Mouse (Mus musculus): ENCODE results near the gene Bahcc1. TPM values are rescaled to one million over a fixed set of nuclear protein-coding genes. Genes with fewer than 3 reads are reported as not detected.

The Bahcc1 gene
- polyA plus RNA-seq, 1 experiment from 2014 or later = 24.9 TPM

- 38% methylated on average over 13 of the region's 13 CpGs for WGBS
- Histone ChIP-seq H3K9ac (ENCODE audit: low read length) (peak overlapping the region; percentile 17; the same call in 1 of the 2 replicates), H3K4me3 (ENCODE audit: low read depth, low read length) (no peak overlapping the region), H3K4me2 (ENCODE audit: low read depth, severe bottlenecking) (peak overlapping the region; percentile 4; the same call in 1 of the 2 replicates), H3K4me1 (ENCODE audit: control insufficient read depth, insufficient read depth, low read length) (peaks cover 34% of the 10 kb centered on the region), H3K27me3 (ENCODE audit: control insufficient read depth, insufficient read depth, low read length) (no peaks in the 10 kb centered on the region), H3K27ac (replicated peaks; ENCODE audit: low read depth, low read length) (peak overlapping the region; percentile 61), H3K36me3 (ENCODE audit: control insufficient read depth, insufficient read depth, low read length) (no peaks in the 10 kb centered on the region), H3K9me3 (ENCODE audit: control insufficient read depth, low read length) (no peaks in the 10 kb centered on the region)
- 0 out of 2 replicates have a peak, but pooled peaks have one; percentile 42 for ATAC-seq (ENCODE audit: insufficient number of reproducible peaks, low FRiP score, low TSS enrichment, low read depth)
- DNase-seq (ENCODE audit: low spot score) = peak; percentile 48
Measured at GRCm38 (mm10) chr11:120296305-120297144, 63.8 kb downstream of the Bahcc1 start.

- DNase-seq (ENCODE audit: low spot score) (no peak), ATAC-seq (ENCODE audit: insufficient number of reproducible peaks, low FRiP score, low TSS enrichment, low read depth) (no peak)
- no peaks in the 10 kb centered on the region for H3K9me3 ChIP-seq (ENCODE audit: control insufficient read depth, low read length)
- H3K36me3 ChIP-seq (ENCODE audit: control insufficient read depth, insufficient read depth, low read length) = no peaks in the 10 kb centered on the region
- H3K4me3 ChIP-seq (ENCODE audit: low read depth, low read length) = no peak overlapping the region
- H3K27me3 ChIP-seq (ENCODE audit: control insufficient read depth, insufficient read depth, low read length) = no peaks in the 10 kb centered on the region
- H3K27ac ChIP-seq (replicated peaks; ENCODE audit: low read depth, low read length) = no peak overlapping the region
- WGBS = 78% methylated on average over 7 of the region's 7 CpGs
- H3K9ac ChIP-seq (ENCODE audit: low read length) = no peak overlapping the region
- H3K4me1 ChIP-seq (ENCODE audit: control insufficient read depth, insufficient read depth, low read length) = peaks cover 36% of the 10 kb centered on the region
- H3K4me2 ChIP-seq (ENCODE audit: low read depth, severe bottlenecking) = no peak overlapping the region
Measured at GRCm38 (mm10) chr11:120297767-120298166, 65.0 kb downstream of the Bahcc1 start.

GRCm38 (mm10) chr11:120298441-120299141 lies 65.8 kb downstream of the Bahcc1 start:
- H3K4me1 ChIP-seq (ENCODE audit: control insufficient read depth, insufficient read depth, low read length) = peaks cover 35% of the 10 kb centered on the region

GRCm38 (mm10) chr11:120299484-120299883 lies 66.7 kb downstream of the Bahcc1 start:
- Histone ChIP-seq H3K9me3 (ENCODE audit: control insufficient read depth, low read length) (no peaks in the 10 kb centered on the region), H3K9ac (ENCODE audit: low read length) (0 out of 2 replicates have a peak overlapping the region, but pooled peaks have one; percentile 22), H3K4me1 (ENCODE audit: control insufficient read depth, insufficient read depth, low read length) (peaks cover 42% of the 10 kb centered on the region), H3K27me3 (ENCODE audit: control insufficient read depth, insufficient read depth, low read length) (no peaks in the 10 kb centered on the region), H3K4me2 (ENCODE audit: low read depth, severe bottlenecking) (no peak overlapping the region), H3K36me3 (ENCODE audit: control insufficient read depth, insufficient read depth, low read length) (no peaks in the 10 kb centered on the region), H3K27ac (replicated peaks; ENCODE audit: low read depth, low read length) (no peak overlapping the region), H3K4me3 (ENCODE audit: low read depth, low read length) (no peak overlapping the region)
- DNase-seq (ENCODE audit: low spot score) (no peak), ATAC-seq (ENCODE audit: insufficient number of reproducible peaks, low FRiP score, low TSS enrichment, low read depth) (no peak)
- 73% methylated on average over 5 of the region's 5 CpGs for WGBS

More at GRCm38 (mm10) chr11:120298441-120299141, 65.8 kb downstream of the Bahcc1 start:
- H3K9me3 ChIP-seq (ENCODE audit: control insufficient read depth, low read length) = no peaks in the 10 kb centered on the region
- no peak overlapping the region for H3K4me3 ChIP-seq (ENCODE audit: low read depth, low read length)
- ATAC-seq (ENCODE audit: insufficient number of reproducible peaks, low FRiP score, low TSS enrichment, low read depth) = no peak
- H3K27ac ChIP-seq (replicated peaks; ENCODE audit: low read depth, low read length) = no peak overlapping the region
- 82% methylated on average over 4 of the region's 4 CpGs for WGBS
- H3K36me3 ChIP-seq (ENCODE audit: control insufficient read depth, insufficient read depth, low read length) = no peaks in the 10 kb centered on the region
- no peak overlapping the region for H3K9ac ChIP-seq (ENCODE audit: low read length)
- H3K4me2 ChIP-seq (ENCODE audit: low read depth, severe bottlenecking) = no peak overlapping the region
- H3K27me3 ChIP-seq (ENCODE audit: control insufficient read depth, insufficient read depth, low read length) = no peaks in the 10 kb centered on the region
- DNase-seq (ENCODE audit: low spot score) = no peak

GRCm38 (mm10) chr11:120303119-120303518 lies 70.4 kb downstream of the Bahcc1 start:
- no peaks in the 10 kb centered on the region for H3K9me3 ChIP-seq (ENCODE audit: control insufficient read depth, low read length)
- H3K4me3 ChIP-seq (ENCODE audit: low read depth, low read length) = no peak overlapping the region
- no peak for DNase-seq (ENCODE audit: low spot score)
- no peak overlapping the region for H3K27ac ChIP-seq (replicated peaks; ENCODE audit: low read depth, low read length)
- H3K4me2 ChIP-seq (ENCODE audit: low read depth, severe bottlenecking) = no peak overlapping the region
- no peak for ATAC-seq (ENCODE audit: insufficient number of reproducible peaks, low FRiP score, low TSS enrichment, low read depth)
- H3K9ac ChIP-seq (ENCODE audit: low read length) = peak overlapping the region; percentile 3; the same call in 1 of the 2 replicates
- 69% methylated on average over 9 of the region's 9 CpGs for WGBS
- H3K4me1 ChIP-seq (ENCODE audit: control insufficient read depth, insufficient read depth, low read length) = peaks cover 44% of the 10 kb centered on the region
- no peaks in the 10 kb centered on the region for H3K27me3 ChIP-seq (ENCODE audit: control insufficient read depth, insufficient read depth, low read length)
- no peaks in the 10 kb centered on the region for H3K36me3 ChIP-seq (ENCODE audit: control insufficient read depth, insufficient read depth, low read length)

GRCm38 (mm10) chr11:120303559-120304349 lies 71.0 kb downstream of the Bahcc1 start:
- peak overlapping the region; percentile 76; the same call in 1 of the 2 replicates for H3K4me2 ChIP-seq (ENCODE audit: low read depth, severe bottlenecking)
- 86% methylated on average over 21 of the region's 21 CpGs for WGBS
- H3K4me1 ChIP-seq (ENCODE audit: control insufficient read depth, insufficient read depth, low read length) = peaks cover 48% of the 10 kb centered on the region
- H3K9me3 ChIP-seq (ENCODE audit: control insufficient read depth, low read length) = no peaks in the 10 kb centered on the region
- H3K27ac ChIP-seq (replicated peaks; ENCODE audit: low read depth, low read length) = no peak overlapping the region
- no peak overlapping the region for H3K4me3 ChIP-seq (ENCODE audit: low read depth, low read length)
- H3K27me3 ChIP-seq (ENCODE audit: control insufficient read depth, insufficient read depth, low read length) = no peaks in the 10 kb centered on the region
- no peaks in the 10 kb centered on the region for H3K36me3 ChIP-seq (ENCODE audit: control insufficient read depth, insufficient read depth, low read length)
- DNase-seq (ENCODE audit: low spot score) (no peak), ATAC-seq (ENCODE audit: insufficient number of reproducible peaks, low FRiP score, low TSS enrichment, low read depth) (no peak)
- peak overlapping the region; percentile 3; the same call in 1 of the 2 replicates for H3K9ac ChIP-seq (ENCODE audit: low read length)

- Histone ChIP-seq H3K4me1 (ENCODE audit: control insufficient read depth, insufficient read depth, low read length) (peaks cover 50% of the 10 kb centered on the region), H3K27ac (replicated peaks; ENCODE audit: low read depth, low read length) (peak overlapping the region; percentile 65; the same call in 1 of the 2 replicates), H3K9me3 (ENCODE audit: control insufficient read depth, low read length) (no peaks in the 10 kb centered on the region), H3K27me3 (ENCODE audit: control insufficient read depth, insufficient read depth, low read length) (no peaks in the 10 kb centered on the region), H3K9ac (ENCODE audit: low read length) (peak overlapping the region; percentile 80; the same call in 1 of the 2 replicates), H3K4me2 (ENCODE audit: low read depth, severe bottlenecking) (peak overlapping the region; percentile 76; the same call in 1 of the 2 replicates), H3K4me3 (ENCODE audit: low read depth, low read length) (no peak overlapping the region; the same call in 1 of the 2 replicates), H3K36me3 (ENCODE audit: control insufficient read depth, insufficient read depth, low read length) (no peaks in the 10 kb centered on the region)
- ATAC-seq (ENCODE audit: insufficient number of reproducible peaks, low FRiP score, low TSS enrichment, low read depth) (no peak), DNase-seq (ENCODE audit: low spot score) (no peak)
- WGBS = 33% methylated on average over 5 of the region's 5 CpGs
Measured at GRCm38 (mm10) chr11:120304350-120304694, 71.6 kb downstream of the Bahcc1 start.
